Mouse (Mus musculus) right cerebral cortex, postnatal 4 days (tissue): Measurements from ENCODE around the gene Gpatch2.

Source experiments
- DNase-seq: peaks from one replicate; pipeline ENCODE4 v3.0.0-alpha.2; 2022

Gene Gpatch2

GRCm38 (mm10) chr1:187376946-187377671 is 161.8 kb downstream of the Gpatch2 start:
- DNase-seq = no peak

DNA sequence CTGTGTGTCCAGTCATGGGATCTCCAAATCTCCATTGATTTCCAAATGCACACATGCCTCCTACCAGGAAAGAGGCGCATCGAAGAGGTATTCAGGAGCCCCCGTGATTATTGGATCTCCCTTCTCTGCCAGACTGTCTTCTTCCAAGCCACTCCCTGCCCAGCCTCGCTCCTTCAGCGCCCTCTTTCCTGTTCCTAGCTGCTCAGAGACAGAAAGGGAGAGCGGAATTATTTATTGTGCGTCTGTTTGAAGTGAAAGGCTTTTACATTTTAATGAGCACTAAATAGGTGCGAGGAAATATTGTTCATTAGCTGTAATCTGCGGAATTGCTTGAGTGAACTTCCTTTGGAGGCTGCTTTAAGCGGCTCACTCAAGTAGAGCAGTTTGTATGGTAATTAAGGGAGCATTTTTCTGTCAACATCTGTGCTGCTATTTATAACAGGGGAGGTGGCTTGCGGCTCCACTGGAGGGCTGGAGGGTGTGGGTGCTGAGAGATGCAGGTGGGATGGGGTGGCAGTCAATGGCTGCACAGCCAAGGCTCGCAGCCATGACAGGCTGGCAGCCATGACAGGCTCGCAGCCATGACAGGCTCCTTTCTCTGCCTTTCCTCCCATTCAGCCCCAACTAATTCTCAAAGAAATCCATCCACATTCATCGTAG is 162.7 kb downstream of the Gpatch2 start:
- peak; percentile 13 for DNase-seq

GRCm38 (mm10) chr1:187389476-187389875 is 174.2 kb downstream of the Gpatch2 start:
- DNase-seq = no peak

DNA sequence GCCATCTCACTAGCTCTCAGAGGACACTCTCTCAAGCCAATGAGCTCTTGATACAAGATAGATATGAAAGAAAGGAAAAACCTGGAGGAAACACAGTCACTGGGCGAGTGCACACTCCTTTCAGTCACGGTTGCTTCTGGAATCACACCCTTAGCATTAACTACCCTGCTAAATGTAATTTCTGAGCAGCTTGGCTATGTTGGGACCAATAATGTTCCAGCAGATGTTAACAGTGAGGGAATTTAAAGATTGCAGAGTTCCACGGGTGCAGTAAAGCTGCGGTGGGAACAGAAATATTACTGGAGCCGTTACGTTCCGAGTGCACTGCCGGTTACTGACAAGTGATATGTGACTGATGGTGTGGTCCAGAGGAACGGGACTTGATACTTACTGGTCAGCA is 185.5 kb downstream of the Gpatch2 start:
- DNase-seq = no peak
